Mouse (Mus musculus) layer of hippocampus, adult 2 months (tissue): Measurements from ENCODE around the gene Slc46a2. TPM values are rescaled to one million over a fixed set of nuclear protein-coding genes. Genes with fewer than 3 reads are reported as not detected.
A peak's percentile ranks its signal among the peaks of the same experiment; 100 is the strongest.

Experiments used
- DNase-seq, 2 experiments: peaks; one replicate each; pipeline ENCODE4 v3.0.0; 2022; ENCODE audit warnings: low spot score in 2 of 2
- H3K27ac ChIP-seq: fragments of 200-600 bp; 2 replicates; pipeline ENCODE4 v1.8.1; 2022
- H3K4me3 ChIP-seq: fragments of 200-600 bp; 2 replicates; pipeline ENCODE4 v1.8.1; 2022; ENCODE audit warnings: mild to moderate bottlenecking
- CTCF ChIP-seq: fragments of 200-600 bp; conservative IDR thresholded peaks from 2 replicates; pipeline ENCODE4 v1.8.1; 2022; ENCODE audit warnings: antibody characterized with exemption, mild to moderate bottlenecking, moderate library complexity
- total RNA-seq, 2 experiments: library from RNA; stranded (reverse); gene quantifications; 2 replicates each; pipeline ENCODE4 v1.2.3; 2021

The Slc46a2 gene
- total RNA-seq, 2 experiments from 2014 or later: not detected

- peak; percentile 48 for TF ChIP-seq CTCF
- DNase-seq: no peak
- H3K27ac ChIP-seq: no peak overlapping the region
- no peak overlapping the region for H3K4me3 ChIP-seq
These were observed 33.6 kb downstream of the Slc46a2 start for GRCm38 (mm10) chr4:59881210-59881609.

- DNase-seq: no peak
- no peak overlapping the region for H3K4me3 ChIP-seq
- H3K27ac ChIP-seq: no peak overlapping the region
- TF ChIP-seq CTCF: no peak
These were observed 34.1 kb downstream of the Slc46a2 start for GRCm38 (mm10) chr4:59880725-59881124.

GRCm38 (mm10) chr4:59879444-59879843, 35.4 kb downstream of the Slc46a2 start:
- Histone ChIP-seq H3K4me3 (no peak overlapping the region), H3K27ac (peak overlapping the region; percentile 10; the same call in 1 of the 2 replicates)
- DNase-seq: no peak
- no peak for TF ChIP-seq CTCF

- no peak for DNase-seq
- TF ChIP-seq CTCF: no peak
- Histone ChIP-seq H3K27ac (no peak overlapping the region), H3K4me3 (no peak overlapping the region)
These were observed 36.3 kb downstream of the Slc46a2 start for GRCm38 (mm10) chr4:59878595-59878994.

- no peak for TF ChIP-seq CTCF
These were observed 37.8 kb downstream of the Slc46a2 start for GRCm38 (mm10) chr4:59877025-59877424.

GRCm38 (mm10) chr4:59876570-59876969, 38.3 kb downstream of the Slc46a2 start:
- Histone ChIP-seq H3K4me3 (no peak overlapping the region), H3K27ac (peak overlapping the region; percentile 32)
- no peak for TF ChIP-seq CTCF
- DNase-seq: no peak

More at GRCm38 (mm10) chr4:59877025-59877424, 37.8 kb downstream of the Slc46a2 start:
- Histone ChIP-seq H3K27ac (peak overlapping the region; percentile 32), H3K4me3 (no peak overlapping the region)
- DNase-seq: no peak

- Histone ChIP-seq H3K4me3 (no peak overlapping the region), H3K27ac (no peak overlapping the region)
- no peak for DNase-seq
- TF ChIP-seq CTCF: no peak
These were observed 41.0 kb downstream of the Slc46a2 start for GRCm38 (mm10) chr4:59873830-59874229.

- TF ChIP-seq CTCF: no peak
- DNase-seq: no peak
- Histone ChIP-seq H3K27ac (no peak overlapping the region), H3K4me3 (no peak overlapping the region)
These were observed 41.6 kb downstream of the Slc46a2 start for GRCm38 (mm10) chr4:59873240-59873639.

- TF ChIP-seq CTCF: peak; percentile 93
- Histone ChIP-seq H3K27ac (peak overlapping the region; percentile 64), H3K4me3 (no peak overlapping the region; the same call in 1 of the 2 replicates)
- DNase-seq: peak; percentile 83 to 87
These were observed 43.8 kb downstream of the Slc46a2 start for GRCm38 (mm10) chr4:59870859-59871591.

GRCm38 (mm10) chr4:59870433-59870832, 44.4 kb downstream of the Slc46a2 start:
- peak overlapping the region; percentile 64 for H3K27ac ChIP-seq
- TF ChIP-seq CTCF: no peak

GRCm38 (mm10) chr4:59869488-59870057, 45.3 kb downstream of the Slc46a2 start:
- Histone ChIP-seq H3K27ac (peak overlapping the region; percentile 64), H3K4me3 (no peak overlapping the region)
- peak; percentile 35 to 47 for DNase-seq
- TF ChIP-seq CTCF: no peak

More at GRCm38 (mm10) chr4:59870433-59870832, 44.4 kb downstream of the Slc46a2 start:
- DNase-seq: no peak
- H3K4me3 ChIP-seq: no peak overlapping the region; the same call in 1 of the 2 replicates

- peak in 1 of 2 experiments; percentile 19 for DNase-seq
- no peak for TF ChIP-seq CTCF
These were observed 46.8 kb downstream of the Slc46a2 start for GRCm38 (mm10) chr4:59868086-59868485.

GRCm38 (mm10) chr4:59863869-59864268, 51.0 kb downstream of the Slc46a2 start:
- no peak for DNase-seq
- TF ChIP-seq CTCF: no peak
- Histone ChIP-seq H3K4me3 (no peak overlapping the region), H3K27ac (0 out of 2 replicates have a peak overlapping the region, but pooled peaks have one; percentile 0)

More at GRCm38 (mm10) chr4:59868086-59868485, 46.8 kb downstream of the Slc46a2 start:
- Histone ChIP-seq H3K27ac (peak overlapping the region; percentile 39; the same call in 1 of the 2 replicates), H3K4me3 (no peak overlapping the region)
